Mouse (Mus musculus) thymus, adult 2 months (tissue): ENCODE data around the gene E130114P18Rik. TPM values are rescaled to one million over a fixed set of nuclear protein-coding genes. Genes with fewer than 3 reads are reported as not detected.

Source experiments
- DNase-seq: peaks from one replicate; pipeline ENCODE4 v3.0.0; 2021
- H3K27ac ChIP-seq: fragments of 200-500 bp; 2 replicates; pipeline ENCODE4 v1.5.1; 2012; ENCODE audit warnings: low read length, control low read depth; ENCODE audit not compliant: control insufficient read depth, insufficient read depth
- H3K27me3 ChIP-seq: fragments of 200-500 bp; 2 replicates; pipeline ENCODE4 v1.6.1; 2012; ENCODE audit warnings: mild to moderate bottlenecking, low read length, moderate library complexity, mixed read lengths; ENCODE audit not compliant: control insufficient read depth, insufficient read depth
- H3K36me3 ChIP-seq: fragments of 200-500 bp; 2 replicates; pipeline ENCODE4 v1.6.1; 2012; ENCODE audit warnings: mild to moderate bottlenecking, low read length, moderate library complexity; ENCODE audit not compliant: control insufficient read depth, insufficient read depth
- H3K4me1 ChIP-seq: fragments of 200-500 bp; replicated peaks from 2 replicates; pipeline ENCODE4 v1.6.1; 2012; ENCODE audit warnings: low read length; ENCODE audit not compliant: control insufficient read depth, insufficient read depth
- H3K4me3 ChIP-seq: fragments of 200-500 bp; 2 replicates; pipeline ENCODE4 v1.5.1; 2012; ENCODE audit warnings: mild to moderate bottlenecking, low read length, control low read depth, moderate library complexity; ENCODE audit not compliant: control insufficient read depth, insufficient read depth
- CTCF ChIP-seq: fragments of 200-500 bp; IDR thresholded peaks from 2 replicates; pipeline ENCODE4 v1.5.1; 2012; ENCODE audit warnings: mild to moderate bottlenecking, control low read depth, low read length, moderate library complexity, borderline replicate concordance; ENCODE audit not compliant: control insufficient read depth, poor library complexity, insufficient read depth; ENCODE audit errors: extremely low read depth
- POLR2A ChIP-seq: fragments of 200-500 bp; IDR thresholded peaks from 2 replicates; pipeline ENCODE4 v1.6.1; 2012; ENCODE audit warnings: mild to moderate bottlenecking, low read length, control low read depth, moderate library complexity; ENCODE audit not compliant: control insufficient read depth, poor library complexity, insufficient read depth; ENCODE audit errors: extremely low read depth
- WGBS: fragments of 180-500 bp; shearing (Covaris S2); methylation state at CpG from one replicate; pipeline ENCODE4 v1.1.7; 2018; 5-methylcytosine and 5-hydroxymethylcytosine counted together
- polyA plus RNA-seq: library from polyadenylated mRNA; depleted of rRNA; stranded (reverse); fragments of >200 nt; gene quantifications from 2 replicates; pipeline ENCODE4 v1.2.3, GENCODE M21; 2012

E130114P18Rik gene
- polyA plus RNA-seq, 1 experiment, result 0.09 TPM

GRCm38 (mm10) chr4:97615031-97615430 is 162.8 kb downstream of the E130114P18Rik start:
- peaks cover 11% of the 10 kb centered on the region for H3K4me1 ChIP-seq
- no peak overlapping the region for H3K4me3 ChIP-seq
- 94% methylated on average over 3 of the region's 3 CpGs for WGBS
- TF ChIP-seq POLR2A, result no peak
- TF ChIP-seq CTCF, result no peak
- no peak for DNase-seq
- no peaks in the 10 kb centered on the region for H3K27me3 ChIP-seq
- H3K36me3 ChIP-seq, result no peaks in the 10 kb centered on the region
- no peak overlapping the region for H3K27ac ChIP-seq

- 91% methylated on average over 11 of the region's 11 CpGs for WGBS
- TF ChIP-seq POLR2A, result no peak
- no peak for TF ChIP-seq CTCF
- Histone ChIP-seq H3K27me3 (no peaks in the 10 kb centered on the region), H3K4me3 (no peak overlapping the region), H3K27ac (no peak overlapping the region), H3K36me3 (no peaks in the 10 kb centered on the region), H3K4me1 (no peaks in the 10 kb centered on the region)
- no peak for DNase-seq
Measured at GRCm38 (mm10) chr4:97611251-97611847, 166.5 kb downstream of the E130114P18Rik start.

DNA sequence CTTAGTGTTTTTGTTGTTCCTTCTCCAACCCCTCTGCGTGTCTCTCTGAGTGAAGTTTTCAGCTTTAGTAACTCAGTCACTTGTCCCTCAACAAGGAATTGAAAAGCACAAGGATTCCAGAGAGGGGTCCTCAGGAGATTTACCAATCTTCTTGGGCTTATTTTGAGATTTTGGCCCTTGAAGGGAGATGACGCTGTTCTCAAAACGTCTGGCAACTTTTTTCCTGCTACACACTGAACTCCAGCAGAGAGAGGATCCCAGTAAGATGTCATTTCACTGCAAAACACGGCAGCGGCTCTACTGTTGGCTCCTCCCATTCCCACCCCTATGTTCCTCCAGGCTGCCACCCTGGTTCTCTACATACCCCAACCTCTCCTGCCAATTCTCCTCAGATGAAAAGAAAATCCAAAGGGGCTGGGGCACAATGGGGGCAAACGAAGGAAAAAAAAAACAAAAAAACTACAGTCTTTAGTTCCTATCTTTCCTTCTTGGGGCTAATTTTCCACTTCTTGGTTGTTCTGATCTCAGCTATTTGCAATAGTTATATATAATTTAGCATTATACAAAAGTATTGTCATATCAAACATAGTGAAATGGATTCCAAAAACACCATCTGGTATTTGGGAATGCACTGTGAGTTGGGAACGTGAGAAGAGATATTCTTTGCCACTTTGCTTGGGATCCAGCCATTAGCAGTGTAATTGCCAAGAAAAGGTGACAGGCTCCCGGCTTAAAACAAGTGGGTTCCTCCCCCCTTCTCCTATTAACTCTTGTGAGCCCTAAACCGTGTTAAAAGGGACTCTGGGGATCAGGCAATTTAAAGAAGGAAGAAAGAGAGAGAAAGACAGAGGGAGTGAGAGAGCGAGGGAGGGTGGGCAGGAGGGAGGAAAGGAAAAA is 167.8 kb downstream of the E130114P18Rik start:
- H3K4me1 ChIP-seq, result peaks cover 2% of the 10 kb centered on the region; the same call in 1 of the 2 replicates
- H3K27me3 ChIP-seq, result no peaks in the 10 kb centered on the region
- WGBS, result 85% methylated on average over 10 of the region's 10 CpGs
- TF ChIP-seq POLR2A (no peak), CTCF (no peak)
- H3K27ac ChIP-seq, result no peak overlapping the region
- DNase-seq, result no peak
- H3K4me3 ChIP-seq, result no peak overlapping the region
- no peaks in the 10 kb centered on the region for H3K36me3 ChIP-seq

GRCm38 (mm10) chr4:97609329-97609728 is 168.5 kb downstream of the E130114P18Rik start:
- Histone ChIP-seq H3K27me3 (no peaks in the 10 kb centered on the region), H3K4me1 (peaks cover 2% of the 10 kb centered on the region; the same call in 1 of the 2 replicates), H3K36me3 (no peaks in the 10 kb centered on the region), H3K4me3 (no peak overlapping the region), H3K27ac (no peak overlapping the region)
- TF ChIP-seq CTCF (no peak), POLR2A (no peak)
- DNase-seq, result no peak
- 94% methylated on average over 4 of the region's 4 CpGs for WGBS

DNA sequence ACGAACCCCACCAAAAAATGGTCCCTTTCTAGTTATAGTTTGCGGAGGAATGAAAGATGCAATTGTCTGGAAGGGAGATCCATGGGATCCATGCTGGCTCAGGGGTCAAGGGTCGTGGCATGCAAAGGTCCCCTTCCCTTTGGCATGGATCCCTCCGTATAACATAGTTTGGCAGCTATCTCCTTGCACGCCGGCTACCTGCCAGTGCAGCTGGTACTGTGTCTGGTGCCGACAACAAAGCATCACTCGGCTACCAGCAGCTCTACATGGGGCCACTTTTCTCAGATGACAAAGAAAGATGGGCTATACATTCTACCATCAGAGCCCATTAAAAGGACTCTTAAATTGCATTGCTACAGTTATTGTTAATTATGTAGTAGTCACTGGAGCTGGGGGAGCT is 169.2 kb downstream of the E130114P18Rik start:
- Histone ChIP-seq H3K27me3 (no peaks in the 10 kb centered on the region), H3K4me3 (no peak overlapping the region), H3K27ac (no peak overlapping the region), H3K4me1 (peaks cover 2% of the 10 kb centered on the region; the same call in 1 of the 2 replicates), H3K36me3 (no peaks in the 10 kb centered on the region)
- no peak for DNase-seq
- TF ChIP-seq CTCF (no peak), POLR2A (no peak)
- 95% methylated on average over 8 of the region's 8 CpGs for WGBS

DNA sequence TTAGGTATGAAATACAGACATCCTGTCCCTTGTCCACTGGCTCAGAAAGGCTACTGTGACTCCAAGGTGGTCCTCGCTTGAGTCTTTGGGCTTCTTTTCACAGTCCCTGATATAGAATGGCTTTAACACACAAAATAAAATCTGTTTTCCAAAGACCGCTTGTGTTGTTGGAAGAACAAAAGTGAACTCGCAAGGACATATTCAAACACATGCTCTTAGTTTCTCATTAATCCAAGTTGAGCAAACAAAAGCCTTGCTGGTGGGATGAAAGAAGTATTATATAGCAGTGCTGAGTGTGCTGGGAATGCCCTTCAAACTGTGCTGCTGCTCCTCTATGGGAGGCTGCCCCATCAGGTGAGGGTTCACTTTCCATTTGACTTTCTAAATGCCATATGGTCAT is 169.7 kb downstream of the E130114P18Rik start:
- WGBS, result 97% methylated on average over 3 of the region's 3 CpGs
- no peak overlapping the region for H3K4me3 ChIP-seq
- no peak for DNase-seq
- H3K27me3 ChIP-seq, result no peaks in the 10 kb centered on the region
- H3K27ac ChIP-seq, result no peak overlapping the region
- peaks cover 2% of the 10 kb centered on the region; the same call in 1 of the 2 replicates for H3K4me1 ChIP-seq
- TF ChIP-seq POLR2A, result no peak
- TF ChIP-seq CTCF, result no peak
- H3K36me3 ChIP-seq, result no peaks in the 10 kb centered on the region
